Mouse (Mus musculus) limb, embryonic 14.5 days (tissue): Measurements from ENCODE around the gene Samm50. TPM values are rescaled to one million over a fixed set of nuclear protein-coding genes. Genes with fewer than 3 reads are reported as not detected.

Experiments
- ATAC-seq: fragments of 200-750 bp; cut with Nextera tagmentation; 2 replicates; pipeline ENCODE4 v1.8.0; 2017; ENCODE audit warnings: low read depth, moderate number of reproducible peaks, moderate TSS enrichment; ENCODE audit not compliant: low FRiP score
- DNase-seq: peaks from one replicate; pipeline ENCODE4 v3.0.0-alpha.2; 2015; ENCODE audit warnings: low spot score
- H3K27ac ChIP-seq: fragments of 300-500 bp; sonication (generic); replicated peaks from 2 replicates; pipeline ENCODE4 v1.5.1; 2014; ENCODE audit warnings: low read depth, mild to moderate bottlenecking, low read length, moderate library complexity, mixed read lengths
- H3K27me3 ChIP-seq: fragments of 300-500 bp; sonication (generic); 2 replicates; pipeline ENCODE4 v1.6.1; 2014; ENCODE audit warnings: low read length, mixed read lengths; ENCODE audit not compliant: control insufficient read depth, insufficient read depth
- H3K36me3 ChIP-seq: fragments of 300-500 bp; sonication (generic); 2 replicates; pipeline ENCODE4 v1.6.1; 2014; ENCODE audit warnings: mild to moderate bottlenecking, low read length, moderate library complexity, mixed read lengths; ENCODE audit not compliant: control insufficient read depth, insufficient read depth
- H3K4me1 ChIP-seq: fragments of 300-500 bp; sonication (generic); 2 replicates; pipeline ENCODE4 v1.6.1; 2014; ENCODE audit warnings: antibody characterized with exemption, low read length, mixed read lengths; ENCODE audit not compliant: control insufficient read depth, insufficient read depth
- H3K4me2 ChIP-seq: fragments of 300-500 bp; sonication (generic); replicated peaks from 2 replicates; pipeline ENCODE4 v1.6.1; 2014; ENCODE audit warnings: low read depth, mild to moderate bottlenecking, low read length, moderate library complexity; ENCODE audit not compliant: severe bottlenecking
- H3K4me3 ChIP-seq: fragments of 300-500 bp; sonication (generic); replicated peaks from 2 replicates; pipeline ENCODE4 v1.5.1; 2014; ENCODE audit warnings: low read length
- H3K9ac ChIP-seq: fragments of 300-500 bp; sonication (generic); 2 replicates; pipeline ENCODE4 v1.6.1; 2014; ENCODE audit warnings: mild to moderate bottlenecking, low read depth, low read length, moderate library complexity; ENCODE audit not compliant: severe bottlenecking
- H3K9me3 ChIP-seq: fragments of 300-500 bp; sonication (generic); 2 replicates; pipeline ENCODE4 v1.6.1; 2016; ENCODE audit warnings: low read length; ENCODE audit not compliant: control insufficient read depth
- POLR2A ChIP-seq: fragments of 200-500 bp; IDR thresholded peaks from 2 replicates; pipeline ENCODE4 v1.8.0; 2012; ENCODE audit warnings: inconsistent platforms, mild to moderate bottlenecking, moderate library complexity, borderline replicate concordance; ENCODE audit not compliant: insufficient read depth, insufficient read length; ENCODE audit errors: extremely low read depth
- WGBS: fragments of 180-500 bp; shearing (Covaris S2); extraction: QIAGEN DNeasy Blood & Tissue Kit; methylation state at CpG from one replicate; pipeline ENCODE4 v1.1.7; 2014; 5-methylcytosine and 5-hydroxymethylcytosine counted together
- polyA plus RNA-seq, 2 experiments: library from polyadenylated mRNA; depleted of rRNA in 1 of 2; stranded (reverse) in 1 of 2; unstranded in 1 of 2; fragments of >200 nt; fragmentation: Nextera tagmentation in 1 of 2; extraction: Ambion mirVana in 1 of 2; gene quantifications; 2 replicates each; pipeline versions ENCODE4 v1.2.1 to v1.2.3; 2012 to 2014

Samm50 gene
- polyA plus RNA-seq, 2 experiments, result 29.1 to 71.2 TPM

- H3K4me2 ChIP-seq, result peak overlapping the region; percentile 79
- no peak for TF ChIP-seq POLR2A
- no peaks in the 10 kb centered on the region for H3K9me3 ChIP-seq
- H3K36me3 ChIP-seq, result peaks cover 13% of the 10 kb centered on the region
- peaks cover 5% of the 10 kb centered on the region for H3K4me1 ChIP-seq
- under 1% methylated on average over 9 of the region's 9 CpGs for WGBS
- H3K27ac ChIP-seq, result peak overlapping the region; percentile 89
- no peaks in the 10 kb centered on the region for H3K27me3 ChIP-seq
- DNase-seq, result no peak
- peak overlapping the region; percentile 88 for H3K9ac ChIP-seq
- no peak for ATAC-seq
- peak overlapping the region; percentile 90 for H3K4me3 ChIP-seq
Observed at GRCm38 (mm10) chr15:84191724-84192057, 350 bp upstream of the Samm50 start.

- Histone ChIP-seq H3K4me3 (no peak overlapping the region), H3K4me1 (peaks cover 5% of the 10 kb centered on the region), H3K9ac (no peak overlapping the region), H3K27me3 (no peaks in the 10 kb centered on the region), H3K9me3 (no peaks in the 10 kb centered on the region), H3K4me2 (no peak overlapping the region), H3K27ac (no peak overlapping the region), H3K36me3 (peaks cover 62% of the 10 kb centered on the region)
- ATAC-seq (no peak), DNase-seq (no peak)
- no peak for TF ChIP-seq POLR2A
- 83% methylated on average over 8 of the region's 8 CpGs for WGBS
Observed at GRCm38 (mm10) chr15:84196486-84197165, 4.6 kb downstream of the Samm50 start.

- Histone ChIP-seq H3K9me3 (no peaks in the 10 kb centered on the region), H3K36me3 (peaks cover 84% of the 10 kb centered on the region), H3K4me1 (0 out of 2 replicates have a peak, but pooled peaks cover under 1% of the 10 kb centered on the region), H3K27ac (no peak overlapping the region), H3K4me2 (no peak overlapping the region), H3K4me3 (no peak overlapping the region), H3K27me3 (no peaks in the 10 kb centered on the region), H3K9ac (no peak overlapping the region)
- DNase-seq (no peak), ATAC-seq (no peak)
- TF ChIP-seq POLR2A, result no peak
- 95% methylated on average over 4 of the region's 4 CpGs for WGBS
Observed at GRCm38 (mm10) chr15:84207327-84207726, 15.3 kb downstream of the Samm50 start.

- H3K9ac ChIP-seq, result no peak overlapping the region
- DNase-seq (no peak), ATAC-seq (no peak)
- no peaks in the 10 kb centered on the region for H3K27me3 ChIP-seq
- H3K4me1 ChIP-seq, result 0 out of 2 replicates have a peak, but pooled peaks cover 2% of the 10 kb centered on the region
- H3K36me3 ChIP-seq, result peaks cover 81% of the 10 kb centered on the region
- no peak for TF ChIP-seq POLR2A
- no peaks in the 10 kb centered on the region for H3K9me3 ChIP-seq
- no peak overlapping the region for H3K4me2 ChIP-seq
- H3K27ac ChIP-seq, result no peak overlapping the region
- no peak overlapping the region for H3K4me3 ChIP-seq
- 89% methylated on average over 11 of the region's 11 CpGs for WGBS
Observed at GRCm38 (mm10) chr15:84209517-84210412, 17.7 kb downstream of the Samm50 start.

- ATAC-seq (no peak), DNase-seq (no peak)
- Histone ChIP-seq H3K9ac (no peak overlapping the region), H3K4me2 (no peak overlapping the region), H3K27me3 (no peaks in the 10 kb centered on the region), H3K4me1 (0 out of 2 replicates have a peak, but pooled peaks cover 2% of the 10 kb centered on the region), H3K4me3 (no peak overlapping the region), H3K9me3 (no peaks in the 10 kb centered on the region), H3K36me3 (peaks cover 79% of the 10 kb centered on the region), H3K27ac (no peak overlapping the region)
- no peak for TF ChIP-seq POLR2A
- WGBS, result 94% methylated on average over 13 of the region's 13 CpGs
Observed at GRCm38 (mm10) chr15:84210461-84210860, 18.4 kb downstream of the Samm50 start.
